Mouse (Mus musculus): Measurements from ENCODE around the gene Wdr83.

The Wdr83 gene

DNA sequence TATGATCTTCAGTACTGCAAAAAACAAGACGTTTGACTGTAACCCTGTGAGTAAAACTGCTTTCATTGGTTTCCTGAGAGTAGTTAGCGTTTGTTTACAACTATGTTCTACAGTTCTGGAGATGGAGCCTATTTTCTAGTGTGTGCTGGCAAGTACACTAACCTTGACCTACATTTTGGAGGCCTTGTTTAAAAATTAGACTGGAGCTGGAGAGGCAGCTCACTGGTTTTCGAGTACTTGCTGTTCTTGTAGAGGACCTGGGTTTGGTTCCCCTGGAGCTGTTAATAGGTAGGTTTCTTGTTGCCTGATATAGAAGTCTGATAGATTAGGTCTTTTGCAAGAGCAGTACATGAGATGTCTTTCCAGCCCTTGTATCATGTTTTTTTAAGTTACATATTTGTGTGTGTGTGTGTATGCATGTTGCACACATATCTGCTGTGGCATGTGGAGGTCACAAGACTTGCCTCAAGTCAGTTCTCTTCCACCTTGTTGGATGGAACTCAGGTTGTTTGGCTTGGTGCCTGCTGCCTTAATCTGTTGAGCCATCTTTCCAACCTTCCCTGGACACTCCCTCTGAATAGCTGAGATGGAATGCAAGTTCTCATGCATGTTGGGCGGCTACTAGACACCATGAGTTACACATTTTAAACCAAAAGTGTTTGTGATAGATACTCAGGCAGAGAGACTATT is 48.3 kb downstream of the Wdr83 start:
- DNase-seq = no peak

DNA sequence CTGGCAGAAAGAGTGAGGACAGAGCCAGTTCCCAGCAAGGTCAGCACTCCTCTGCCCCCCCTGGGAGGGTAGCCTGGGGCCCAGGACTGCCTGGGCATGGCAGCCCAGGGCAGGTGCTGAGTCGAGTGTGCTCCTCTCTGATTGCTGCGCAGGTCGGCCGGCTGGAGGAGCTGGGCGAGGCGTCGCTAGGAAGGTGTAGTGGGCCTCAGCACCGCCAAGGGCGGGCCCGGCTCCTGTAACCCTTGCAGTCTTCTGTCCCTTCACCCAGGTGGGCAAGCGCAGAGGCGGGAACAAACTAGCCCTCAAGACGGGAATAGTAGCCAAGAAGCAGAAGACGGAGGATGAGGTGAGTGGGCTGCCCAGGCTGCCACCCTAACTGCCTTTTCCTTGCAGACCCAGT is 51.8 kb downstream of the Wdr83 start:
- no peak for DNase-seq

DNA sequence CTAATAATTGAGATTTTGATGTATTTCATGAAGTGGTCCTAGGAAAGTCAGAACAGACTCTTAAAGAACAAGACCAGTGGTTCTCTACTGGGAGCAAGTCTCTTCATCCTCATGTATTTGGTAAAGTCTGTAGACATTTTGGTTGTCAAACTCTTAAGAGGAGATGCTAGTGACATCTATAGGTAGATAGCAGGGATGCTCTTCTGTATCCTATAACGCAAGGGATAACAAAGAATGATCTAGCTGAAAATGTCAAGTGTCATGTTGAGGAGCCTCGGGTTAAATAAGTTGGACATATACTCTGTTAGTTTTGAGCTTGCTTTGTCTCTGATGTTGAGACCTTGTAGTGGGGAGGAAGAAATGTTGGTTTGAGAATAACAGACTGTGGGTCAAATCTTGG is 53.2 kb downstream of the Wdr83 start:
- no peak for DNase-seq

- DNase-seq = no peak
Observed at GRCm38 (mm10) chr8:85027516-85027855, 53.6 kb downstream of the Wdr83 start.

DNA sequence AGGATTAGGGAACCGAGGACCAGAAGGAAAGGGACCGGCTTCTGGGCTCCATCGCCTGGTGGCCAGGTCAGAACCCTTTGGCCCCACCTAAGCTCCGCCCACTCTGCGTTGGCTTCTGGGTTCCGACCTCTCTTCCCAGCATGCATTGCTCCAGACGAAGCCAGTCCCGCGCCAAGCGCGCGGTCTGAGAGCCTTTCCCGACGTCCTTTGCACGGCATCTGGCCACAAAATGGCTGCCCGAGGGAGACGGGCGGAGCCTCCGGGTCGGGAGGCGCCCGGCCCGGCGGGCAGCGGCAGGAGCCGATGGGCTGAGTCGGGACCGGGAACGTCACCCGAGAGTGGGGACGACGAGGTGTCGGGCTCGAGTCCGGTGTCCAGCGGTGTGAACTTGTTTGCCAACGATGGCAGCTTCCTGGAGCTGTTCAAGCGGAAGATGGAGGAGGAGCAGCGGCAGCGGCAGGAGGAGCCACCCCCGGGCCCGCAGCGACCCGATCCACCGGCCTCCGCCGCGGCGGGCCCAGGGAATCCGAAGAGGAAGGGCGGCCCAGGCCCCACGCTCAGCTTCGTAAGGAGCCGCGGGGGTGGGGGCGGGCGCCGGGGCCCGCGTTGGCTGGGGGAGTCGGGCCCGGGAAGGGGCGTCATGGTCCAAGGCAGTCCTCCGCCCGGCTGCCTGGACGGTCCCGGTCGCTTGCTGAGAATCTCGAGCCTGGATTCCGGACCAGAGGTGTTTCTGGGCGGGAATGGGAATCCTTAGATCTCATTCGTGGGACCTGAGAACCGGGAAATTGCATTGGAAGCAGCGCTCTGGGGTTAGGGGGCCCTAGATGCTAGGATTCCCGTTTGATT is 54.2 kb downstream of the Wdr83 start, which contains the start of gene Trir:
Gene Trir, plus strand, starts transcription at position 154 of the 846 bp plus-strand sequence.
- DNase-seq = peak; percentile 98

DNA sequence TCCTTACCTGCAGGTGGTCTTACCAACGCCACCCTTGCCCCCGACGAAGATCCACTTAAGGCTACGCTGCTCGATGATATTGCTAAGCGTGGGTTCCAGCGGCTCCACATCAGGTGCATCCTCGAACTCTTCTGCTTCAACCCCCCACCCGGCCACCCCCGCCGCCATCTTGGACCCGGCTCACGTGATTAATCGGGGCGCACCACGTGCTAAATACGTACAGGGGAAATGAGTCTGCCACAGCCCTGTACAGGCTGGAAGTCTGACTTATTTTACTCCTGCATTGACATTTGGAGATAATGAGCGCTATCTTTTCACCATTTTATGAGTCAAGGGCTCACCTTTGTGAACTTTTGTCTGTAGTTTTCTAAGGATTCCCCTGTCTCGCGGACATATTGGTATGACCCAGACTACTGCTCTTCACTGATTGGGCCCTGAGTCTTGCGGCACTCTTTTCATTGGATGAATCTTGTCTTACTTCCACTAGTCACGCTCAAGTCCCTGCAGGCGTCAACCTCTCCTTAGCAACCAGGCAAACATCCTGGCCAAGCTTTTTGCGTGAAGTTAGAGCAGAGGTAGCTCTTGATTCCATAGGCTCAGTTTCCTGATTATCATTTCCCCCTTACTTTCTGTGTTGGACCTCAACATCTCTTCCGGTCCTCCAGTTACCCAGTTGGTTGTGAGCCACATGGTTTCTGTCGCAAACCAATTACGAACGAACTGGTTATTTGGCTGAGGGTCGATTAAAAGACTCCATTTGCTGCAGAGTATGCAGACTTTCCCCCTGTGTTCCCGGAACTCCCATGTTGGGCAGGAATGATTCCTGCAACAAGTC is 55.8 kb downstream of the Wdr83 start, which contains the start of gene Asna1:
Gene Asna1, minus strand, starts transcription at position 184 of the 835 bp plus-strand sequence.
- DNase-seq = peak; percentile 81
